Comparison of ENCODE assay signal across 9 mouse cellular contexts in the genomic region with DNA sequence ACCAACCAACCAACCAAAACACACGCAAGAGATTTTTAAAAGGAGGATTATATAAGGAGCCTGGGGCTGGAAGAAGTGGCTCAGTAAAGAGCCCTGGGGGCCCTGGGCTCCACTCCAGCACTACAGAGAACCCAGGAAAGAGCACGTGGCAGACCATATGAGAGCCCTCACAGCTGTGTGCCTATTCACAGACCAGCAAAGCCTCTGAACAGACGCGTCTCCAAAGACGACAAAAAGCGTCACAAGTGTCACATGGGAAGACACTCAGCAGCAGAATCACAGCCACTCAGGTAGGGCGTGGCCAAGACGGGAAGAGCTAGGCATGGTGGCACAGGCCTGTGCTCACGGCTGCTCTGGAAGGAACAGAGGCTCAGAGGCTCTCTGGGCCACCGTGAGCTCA. TPM values are rescaled to one million over a fixed set of nuclear protein-coding genes. Genes with fewer than 3 reads are reported as not detected.
DNase-seq lines count a peak whose midpoint lies in the region; ATAC-seq and TF ChIP-seq lines count a peak whose summit lies in the region.
"Had no signal": no experiment of that assay in that cellular context is flagged by ENCODE, and none has a peak within 500 bp of the region (broad histone marks: within the 10 kb centered on the region; RNA-seq: fewer than 3 reads in every experiment).

No protein-coding gene starts in this region.

- no peak overlapping the region for H3K9ac ChIP-seq in midbrain, embryonic 11.5 days (ENCODE audit: low read length)
- H3K9ac ChIP-seq in intestine, postnatal 0 days (ENCODE audit: low read depth, low read length): no peak overlapping the region

- DNase-seq in midbrain, embryonic 10.5 days (ENCODE audit: low spot score): no peak
- no peak for DNase-seq in midbrain, embryonic 11.5 days (ENCODE audit: low spot score, missing footprints)
- peak; percentile 41 to 69 for DNase-seq in frontal cortex, postnatal 10 days (ENCODE audit: low spot score in 2 of 2)
- DNase-seq in right cerebral cortex, postnatal 14 days: peak; percentile 56
- DNase-seq in urinary bladder, adult 18-20 months (ENCODE audit: low spot score in 2 of 2): no peak
- DNase-seq: heart, adult 11 months had no signal

- H3K4me3 ChIP-seq in midbrain, embryonic 10.5 days: no peak overlapping the region
- H3K4me3 ChIP-seq in midbrain, embryonic 11.5 days (ENCODE audit: low read depth, low read length): no peak overlapping the region
- no peak overlapping the region for H3K4me3 ChIP-seq in cortical plate, adult 2 months (ENCODE audit: insufficient read depth, low read length)
- H3K4me3 ChIP-seq in intestine, postnatal 0 days (ENCODE audit: low read depth, low read length): no peak overlapping the region

- H3K27ac ChIP-seq in midbrain, embryonic 10.5 days (replicated peaks): 0 out of 2 replicates have a peak overlapping the region, but pooled peaks have one; percentile 52
- no peak overlapping the region for H3K27ac ChIP-seq in midbrain, embryonic 11.5 days (ENCODE audit: low read depth, low read length)
- H3K27ac ChIP-seq in cortical plate, adult 2 months (ENCODE audit: insufficient read depth, low read length): no peak overlapping the region
- no peak overlapping the region for H3K27ac ChIP-seq in intestine, postnatal 0 days (ENCODE audit: low read depth, low read length)

- peaks cover 27% of the 10 kb centered on the region for H3K4me1 ChIP-seq in midbrain, embryonic 10.5 days
- peaks cover 8% of the 10 kb centered on the region; the same call in 1 of the 2 replicates for H3K4me1 ChIP-seq in midbrain, embryonic 11.5 days (ENCODE audit: control insufficient read depth, insufficient read depth, low read length)
- peaks cover 2% of the 10 kb centered on the region for H3K4me1 ChIP-seq in cortical plate, adult 2 months (ENCODE audit: control insufficient read depth, insufficient read depth, low read length)
- H3K4me1 ChIP-seq in intestine, postnatal 0 days (replicated peaks; ENCODE audit: control insufficient read depth, insufficient read depth, low read length): 0 out of 2 replicates have a peak, but pooled peaks cover 2% of the 10 kb centered on the region

- TF ChIP-seq POLR2A in cortical plate, adult 2 months (IDR thresholded peaks at IDR 0.05; ENCODE audit: extremely low read depth, insufficient read depth, low read length): peak; percentile 69; the same call in 1 of the 2 replicates

- no peak for TF ChIP-seq CTCF in cortical plate, adult 2 months (IDR thresholded peaks at IDR 0.05; ENCODE audit: extremely low read depth, insufficient read depth, low read length)
- TF ChIP-seq CTCF in intestine, postnatal 0 days (IDR thresholded peaks at IDR 0.05; ENCODE audit: low read depth): no peak

- H3K27me3 ChIP-seq in midbrain, embryonic 10.5 days (ENCODE audit: low read depth, poor library complexity, severe bottlenecking): no peaks in the 10 kb centered on the region
- H3K27me3 ChIP-seq in midbrain, embryonic 11.5 days (ENCODE audit: control insufficient read depth, insufficient read depth, low read length): no peaks in the 10 kb centered on the region
- H3K27me3 ChIP-seq in intestine, postnatal 0 days (replicated peaks; ENCODE audit: control insufficient read depth, insufficient read depth, low read length): no peaks in the 10 kb centered on the region

- no peak overlapping the region for H3K4me2 ChIP-seq in midbrain, embryonic 11.5 days
- no peak overlapping the region for H3K4me2 ChIP-seq in intestine, postnatal 0 days (replicated peaks; ENCODE audit: low read depth)

- ATAC-seq in midbrain, embryonic 11.5 days (ENCODE audit: low FRiP score): no peak
- no peak for ATAC-seq in intestine, postnatal 0 days
- ATAC-seq: intestine, embryonic 16.5 days had no signal

- no peaks in the 10 kb centered on the region for H3K9me3 ChIP-seq in midbrain, embryonic 10.5 days (replicated peaks)
- H3K9me3 ChIP-seq in midbrain, embryonic 11.5 days (ENCODE audit: control insufficient read depth, low read length): no peaks in the 10 kb centered on the region
- no peaks in the 10 kb centered on the region for H3K9me3 ChIP-seq in intestine, postnatal 0 days (ENCODE audit: control insufficient read depth)

- H3K36me3 ChIP-seq in midbrain, embryonic 10.5 days: peaks cover 87% of the 10 kb centered on the region
- peaks cover 11% of the 10 kb centered on the region for H3K36me3 ChIP-seq in midbrain, embryonic 11.5 days (ENCODE audit: control insufficient read depth, insufficient read depth, low read length)
- peaks cover 19% of the 10 kb centered on the region; the same call in 1 of the 2 replicates for H3K36me3 ChIP-seq in intestine, postnatal 0 days (ENCODE audit: control insufficient read depth, insufficient read depth)

- 82% methylated on average over 10 of the region's 10 CpGs for WGBS in midbrain, embryonic 10.5 days
- WGBS in midbrain, embryonic 11.5 days: 83% methylated on average over 10 of the region's 10 CpGs
- 61% methylated on average over 10 of the region's 10 CpGs for WGBS in intestine, postnatal 0 days

RNA-seq across cellular contexts. Expression of a gene that starts 5.8 kb away (rescaled TPM):
- polyA plus RNA-seq in midbrain, embryonic 10.5 days (2016; fragmentation: Nextera tagmentation; extraction: Ambion mirVana): 58.9 and 71.0 TPM in 2 replicates
- 28.7 and 30.1 TPM in 2 replicates for polyA plus RNA-seq in midbrain, embryonic 11.5 days (2014; fragmentation: Nextera tagmentation; extraction: Ambion mirVana)
- 103 and 109 TPM in 2 replicates for polyA plus RNA-seq in cortical plate, adult 2 months (2012; rRNA removed)
- 3.7 and 4.8 TPM in 2 replicates for polyA plus RNA-seq in intestine, postnatal 0 days (2015; fragmentation: Nextera tagmentation; extraction: Ambion mirVana)

RNA-seq across cellular contexts. Expression of a gene that starts 23.5 kb away (rescaled TPM):
- 113 TPM in 2 replicates for polyA plus RNA-seq in midbrain, embryonic 10.5 days (2016; fragmentation: Nextera tagmentation; extraction: Ambion mirVana)
- polyA plus RNA-seq in midbrain, embryonic 11.5 days (2014; fragmentation: Nextera tagmentation; extraction: Ambion mirVana): 96.3 and 97.0 TPM in 2 replicates
- polyA plus RNA-seq in cortical plate, adult 2 months (2012; rRNA removed): 34.6 and 34.7 TPM in 2 replicates
- 35.6 and 38.5 TPM in 2 replicates for polyA plus RNA-seq in intestine, postnatal 0 days (2015; fragmentation: Nextera tagmentation; extraction: Ambion mirVana)

RNA-seq across cellular contexts. Expression of a gene that starts 31.2 kb away (rescaled TPM):
- polyA plus RNA-seq in midbrain, embryonic 10.5 days (2016; fragmentation: Nextera tagmentation; extraction: Ambion mirVana): 1.4 and 1.8 TPM in 2 replicates
- polyA plus RNA-seq in midbrain, embryonic 11.5 days (2014; fragmentation: Nextera tagmentation; extraction: Ambion mirVana): 1.3 TPM in 2 replicates
- 5.3 and 5.7 TPM in 2 replicates for polyA plus RNA-seq in cortical plate, adult 2 months (2012; rRNA removed)
- polyA plus RNA-seq in intestine, postnatal 0 days (2015; fragmentation: Nextera tagmentation; extraction: Ambion mirVana): 3.1 and 3.3 TPM in 2 replicates

RNA-seq across cellular contexts. Expression of a gene that starts 35.1 kb away (rescaled TPM):
- polyA plus RNA-seq in midbrain, embryonic 10.5 days (2016; fragmentation: Nextera tagmentation; extraction: Ambion mirVana): 2.7 TPM in 2 replicates
- 2.7 TPM in 2 replicates for polyA plus RNA-seq in midbrain, embryonic 11.5 days (2014; fragmentation: Nextera tagmentation; extraction: Ambion mirVana)
- polyA plus RNA-seq in cortical plate, adult 2 months (2012; rRNA removed): 5.5 and 6.2 TPM in 2 replicates
- polyA plus RNA-seq in intestine, postnatal 0 days (2015; fragmentation: Nextera tagmentation; extraction: Ambion mirVana): 15.7 and 16.1 TPM in 2 replicates

RNA-seq across cellular contexts. Expression of a gene that starts 36.5 kb away (rescaled TPM):
- 57.2 and 60.8 TPM in 2 replicates for polyA plus RNA-seq in midbrain, embryonic 10.5 days (2016; fragmentation: Nextera tagmentation; extraction: Ambion mirVana)
- polyA plus RNA-seq in midbrain, embryonic 11.5 days (2014; fragmentation: Nextera tagmentation; extraction: Ambion mirVana): 48.6 and 55.6 TPM in 2 replicates
- polyA plus RNA-seq in cortical plate, adult 2 months (2012; rRNA removed): 55.5 and 56.1 TPM in 2 replicates
- 64.6 and 66.8 TPM in 2 replicates for polyA plus RNA-seq in intestine, postnatal 0 days (2015; fragmentation: Nextera tagmentation; extraction: Ambion mirVana)

Comparison
In these comparisons a context has a peak if more than half of its experiments do, and no peak if none do; other contexts are left out.
1. DNase-seq: peak in frontal cortex, postnatal 10 days (2 of 2) and right cerebral cortex, postnatal 14 days (single experiment); none in midbrain, embryonic 10.5 days (single experiment), midbrain, embryonic 11.5 days (single experiment) and urinary bladder, adult 18-20 months (0 of 2).